Mouse (Mus musculus): ENCODE results near the gene Ksr2. TPM values are rescaled to one million over a fixed set of nuclear protein-coding genes. Genes with fewer than 3 reads are reported as not detected.

Gene Ksr2
- polyA plus RNA-seq, 1 experiment from 2014 or later = 2.6 TPM

DNA sequence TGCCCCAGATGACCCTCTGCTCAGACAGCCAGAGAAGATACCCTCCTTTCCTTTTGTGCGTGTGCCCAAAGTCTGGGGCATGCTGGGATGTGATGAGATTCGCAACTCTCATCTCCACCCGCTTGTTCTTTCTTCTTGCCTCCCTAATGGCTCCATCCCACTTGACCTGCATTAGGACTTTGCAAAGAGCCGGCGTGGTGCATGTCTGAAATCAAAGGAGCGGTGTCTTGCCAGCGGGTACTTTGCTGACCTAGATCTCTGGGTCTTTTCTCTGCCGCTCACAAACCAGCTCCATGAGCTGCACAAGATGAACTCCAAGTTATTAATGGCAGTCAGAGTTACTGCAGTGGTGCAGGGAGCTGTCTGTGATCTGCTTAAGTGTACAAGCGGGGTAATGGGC, 290.6 kb downstream of the Ksr2 start:
- H3K27me3 ChIP-seq = no peaks in the 10 kb centered on the region
- peaks cover 8% of the 10 kb centered on the region; the same call in 1 of the 2 replicates for H3K4me1 ChIP-seq
- no peak overlapping the region for H3K4me3 ChIP-seq
- H3K4me2 ChIP-seq (replicated peaks) = no peak overlapping the region
- WGBS = 88% methylated on average over 9 of the region's 9 CpGs
- H3K36me3 ChIP-seq = peaks cover 4% of the 10 kb centered on the region; the same call in 1 of the 2 replicates
- H3K27ac ChIP-seq (replicated peaks) = no peak overlapping the region
- no peaks in the 10 kb centered on the region for H3K9me3 ChIP-seq
- H3K9ac ChIP-seq (replicated peaks) = no peak overlapping the region
- no peak for ATAC-seq (ENCODE audit: low FRiP score, low read depth)

GRCm38 (mm10) chr5:117706633-117707032, 292.8 kb downstream of the Ksr2 start:
- no peak for ATAC-seq (ENCODE audit: low FRiP score, low read depth)

DNA sequence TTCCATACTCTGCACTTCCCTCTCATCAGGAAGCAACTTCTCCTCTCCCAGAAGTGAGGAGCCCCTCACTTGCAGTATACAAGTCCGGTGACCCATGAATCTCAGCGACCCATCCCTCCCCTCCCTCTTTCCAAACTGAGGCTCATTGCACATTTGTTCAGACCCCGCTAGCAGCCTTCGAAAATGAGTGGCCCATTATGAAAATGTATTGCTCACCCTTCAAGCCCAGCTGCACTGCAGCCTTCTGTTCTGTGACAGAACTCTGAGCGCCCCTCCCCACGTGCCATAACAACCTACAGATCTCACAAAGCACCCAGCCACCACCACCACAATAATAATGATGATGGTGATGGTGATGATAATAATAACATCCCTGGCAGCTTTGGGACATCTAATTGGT, 295.5 kb downstream of the Ksr2 start:
- no peak overlapping the region for H3K9ac ChIP-seq (replicated peaks)
- no peak overlapping the region for H3K27ac ChIP-seq (replicated peaks)
- peaks cover 12% of the 10 kb centered on the region; the same call in 1 of the 2 replicates for H3K4me1 ChIP-seq
- H3K9me3 ChIP-seq = no peaks in the 10 kb centered on the region
- no peak overlapping the region for H3K4me2 ChIP-seq (replicated peaks)
- H3K36me3 ChIP-seq = peaks cover 4% of the 10 kb centered on the region; the same call in 1 of the 2 replicates
- H3K27me3 ChIP-seq = no peaks in the 10 kb centered on the region
- H3K4me3 ChIP-seq = no peak overlapping the region
- WGBS = 69% methylated on average over 6 of the region's 6 CpGs
- no peak for ATAC-seq (ENCODE audit: low FRiP score, low read depth)

More at GRCm38 (mm10) chr5:117706633-117707032, 292.8 kb downstream of the Ksr2 start:
- no peak overlapping the region for H3K4me2 ChIP-seq (replicated peaks)
- peaks cover 12% of the 10 kb centered on the region; the same call in 1 of the 2 replicates for H3K4me1 ChIP-seq
- H3K9ac ChIP-seq (replicated peaks) = no peak overlapping the region
- 38% methylated on average over 11 of the region's 11 CpGs for WGBS
- H3K27ac ChIP-seq (replicated peaks) = no peak overlapping the region
- H3K4me3 ChIP-seq = no peak overlapping the region
- H3K9me3 ChIP-seq = no peaks in the 10 kb centered on the region
- H3K27me3 ChIP-seq = no peaks in the 10 kb centered on the region
- H3K36me3 ChIP-seq = peaks cover 4% of the 10 kb centered on the region; the same call in 1 of the 2 replicates

DNA sequence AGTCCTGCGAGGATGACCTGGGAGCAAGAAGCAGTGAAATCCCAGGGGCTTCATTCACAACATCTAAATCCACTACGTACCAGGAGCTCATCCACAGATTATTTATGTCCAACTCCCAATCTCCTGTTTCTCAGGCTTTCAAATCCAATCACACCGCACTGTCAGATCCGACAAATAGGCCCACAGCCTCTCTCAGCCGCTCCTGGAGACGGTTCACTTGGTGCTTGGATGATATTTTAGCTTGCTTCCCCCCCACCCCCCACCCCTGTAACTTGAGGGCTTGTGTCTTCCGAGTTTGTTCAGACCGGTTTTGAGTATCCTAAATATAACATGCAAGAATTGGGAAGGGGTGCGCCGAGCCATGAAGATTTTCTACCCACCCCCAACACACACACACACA, 297.8 kb downstream of the Ksr2 start:
- peaks cover 9% of the 10 kb centered on the region; the same call in 1 of the 2 replicates for H3K4me1 ChIP-seq
- WGBS = 86% methylated on average over 10 of the region's 10 CpGs
- ATAC-seq (ENCODE audit: low FRiP score, low read depth) = no peak
- H3K9ac ChIP-seq (replicated peaks) = no peak overlapping the region
- no peak overlapping the region for H3K27ac ChIP-seq (replicated peaks)
- H3K4me3 ChIP-seq = no peak overlapping the region
- H3K36me3 ChIP-seq = peaks cover 4% of the 10 kb centered on the region; the same call in 1 of the 2 replicates
- H3K27me3 ChIP-seq = no peaks in the 10 kb centered on the region
- H3K9me3 ChIP-seq = no peaks in the 10 kb centered on the region
- H3K4me2 ChIP-seq (replicated peaks) = no peak overlapping the region

- ATAC-seq (ENCODE audit: low FRiP score, low read depth) = no peak
- Histone ChIP-seq H3K4me3 (no peak overlapping the region), H3K27me3 (no peaks in the 10 kb centered on the region), H3K4me1 (peaks cover 6% of the 10 kb centered on the region), H3K36me3 (peaks cover 4% of the 10 kb centered on the region; the same call in 1 of the 2 replicates), H3K9me3 (no peaks in the 10 kb centered on the region), H3K4me2 (replicated peaks) (no peak overlapping the region), H3K27ac (replicated peaks) (no peak overlapping the region), H3K9ac (replicated peaks) (no peak overlapping the region)
- WGBS = 87% methylated on average over 12 of the region's 12 CpGs
Measured at GRCm38 (mm10) chr5:117712207-117712606, 298.4 kb downstream of the Ksr2 start.

DNA sequence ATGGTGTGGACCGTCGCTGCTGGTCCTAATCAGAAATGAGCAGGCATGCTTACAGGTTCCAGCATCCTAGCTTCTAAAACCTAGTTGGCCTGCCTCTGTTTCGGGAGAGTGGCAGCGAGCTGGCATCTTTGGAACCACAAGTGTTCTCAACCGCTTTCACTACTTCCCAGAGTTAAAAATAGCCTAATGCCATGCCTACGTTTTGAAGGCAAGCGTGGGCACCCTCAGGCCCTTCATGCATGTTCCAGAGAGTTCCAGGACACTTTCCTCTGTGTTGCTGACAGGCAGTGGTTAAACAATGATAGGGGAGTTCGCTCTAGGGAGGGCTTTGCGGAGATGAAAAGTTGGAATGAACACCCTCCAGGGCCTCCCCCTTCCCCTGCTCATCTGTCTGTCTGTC, 303.3 kb downstream of the Ksr2 start:
- no peak overlapping the region for H3K9ac ChIP-seq (replicated peaks)
- no peak overlapping the region for H3K4me2 ChIP-seq (replicated peaks)
- no peak for ATAC-seq (ENCODE audit: low FRiP score, low read depth)
- H3K27me3 ChIP-seq = no peaks in the 10 kb centered on the region
- H3K9me3 ChIP-seq = no peaks in the 10 kb centered on the region
- H3K36me3 ChIP-seq = no peaks in the 10 kb centered on the region
- H3K27ac ChIP-seq (replicated peaks) = no peak overlapping the region
- H3K4me3 ChIP-seq = no peak overlapping the region
- H3K4me1 ChIP-seq = peaks cover 3% of the 10 kb centered on the region; the same call in 1 of the 2 replicates
- WGBS = 93% methylated on average over 9 of the region's 9 CpGs

GRCm38 (mm10) chr5:117723316-117723715, 309.5 kb downstream of the Ksr2 start:
- no peak overlapping the region for H3K4me2 ChIP-seq (replicated peaks)
- H3K9ac ChIP-seq (replicated peaks) = no peak overlapping the region
- no peak for ATAC-seq (ENCODE audit: low FRiP score, low read depth)
- no peak overlapping the region for H3K4me3 ChIP-seq
- H3K27me3 ChIP-seq = no peaks in the 10 kb centered on the region
- H3K36me3 ChIP-seq = no peaks in the 10 kb centered on the region
- no peak overlapping the region for H3K27ac ChIP-seq (replicated peaks)
- no peaks in the 10 kb centered on the region for H3K4me1 ChIP-seq
- 95% methylated on average over 4 of the region's 4 CpGs for WGBS
- H3K9me3 ChIP-seq = no peaks in the 10 kb centered on the region

DNA sequence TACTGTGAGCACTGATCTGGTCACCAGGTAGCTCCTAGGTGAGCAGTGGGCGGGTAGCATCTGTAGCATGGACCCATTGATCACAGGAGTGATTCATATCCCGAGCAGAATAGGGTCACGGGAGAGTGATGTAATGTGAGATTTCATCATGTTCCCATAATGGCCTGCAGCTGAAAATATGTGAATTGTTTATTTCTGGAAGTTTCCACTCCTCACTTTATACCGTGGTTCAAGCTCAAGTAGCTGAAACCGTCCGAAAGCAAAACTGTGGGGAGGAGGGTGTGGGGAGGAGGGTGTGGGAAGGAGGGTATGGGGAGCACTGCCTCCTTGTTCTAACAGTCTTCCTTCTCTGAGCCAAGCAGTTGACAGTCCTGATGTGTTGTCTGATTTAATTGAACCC, 312.7 kb downstream of the Ksr2 start:
- Histone ChIP-seq H3K36me3 (no peaks in the 10 kb centered on the region), H3K4me2 (replicated peaks) (no peak overlapping the region), H3K4me3 (no peak overlapping the region), H3K27ac (replicated peaks) (no peak overlapping the region; the same call in 1 of the 2 replicates), H3K4me1 (no peaks in the 10 kb centered on the region), H3K9me3 (no peaks in the 10 kb centered on the region), H3K27me3 (no peaks in the 10 kb centered on the region), H3K9ac (replicated peaks) (no peak overlapping the region)
- 83% methylated on average over 6 of the region's 6 CpGs for WGBS
- ATAC-seq (ENCODE audit: low FRiP score, low read depth) = no peak

- Histone ChIP-seq H3K4me3 (no peak overlapping the region), H3K36me3 (no peaks in the 10 kb centered on the region), H3K9me3 (no peaks in the 10 kb centered on the region), H3K9ac (replicated peaks) (no peak overlapping the region), H3K27me3 (no peaks in the 10 kb centered on the region), H3K4me2 (replicated peaks) (no peak overlapping the region), H3K27ac (replicated peaks) (peak overlapping the region; percentile 39; the same call in 1 of the 2 replicates), H3K4me1 (no peaks in the 10 kb centered on the region)
- ATAC-seq (ENCODE audit: low FRiP score, low read depth) = no peak
- WGBS = 53% methylated on average over 7 of the region's 7 CpGs
Measured at GRCm38 (mm10) chr5:117727138-117727537, 313.3 kb downstream of the Ksr2 start.

DNA sequence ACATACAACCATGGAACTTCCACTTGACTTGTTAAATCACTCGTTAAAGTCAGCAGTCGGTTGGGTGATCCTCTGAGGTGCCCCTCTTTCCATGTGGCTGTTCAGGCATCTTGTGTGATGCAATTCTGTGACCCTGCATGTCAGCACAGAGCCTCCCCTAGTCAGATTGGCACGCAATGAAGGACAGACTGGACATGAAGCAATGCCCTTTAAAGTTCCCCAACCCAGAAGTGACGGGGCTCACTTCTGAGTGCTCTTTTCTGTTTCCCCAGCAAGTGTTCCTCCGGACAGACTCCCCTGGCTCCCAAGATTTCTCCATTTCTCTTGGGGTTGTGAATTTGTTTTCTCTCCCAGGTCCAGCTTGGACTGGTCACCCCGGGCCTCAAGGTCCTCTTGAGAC, 317.5 kb downstream of the Ksr2 start:
- H3K27ac ChIP-seq (replicated peaks) = no peak overlapping the region
- WGBS = 54% methylated on average over 6 of the region's 6 CpGs

GRCm38 (mm10) chr5:117744654-117745178, 330.9 kb downstream of the Ksr2 start:
- WGBS = 83% methylated on average over 11 of the region's 11 CpGs
- H3K4me2 ChIP-seq (replicated peaks) = no peak overlapping the region
- no peaks in the 10 kb centered on the region for H3K9me3 ChIP-seq
- no peak overlapping the region for H3K9ac ChIP-seq (replicated peaks)
- ATAC-seq (ENCODE audit: low FRiP score, low read depth) = no peak
- H3K27me3 ChIP-seq = no peaks in the 10 kb centered on the region
- no peak overlapping the region for H3K27ac ChIP-seq (replicated peaks)
- no peaks in the 10 kb centered on the region for H3K36me3 ChIP-seq
- no peak overlapping the region for H3K4me3 ChIP-seq
- peaks cover 22% of the 10 kb centered on the region for H3K4me1 ChIP-seq

More for the DNA sequence above, 317.5 kb downstream of the Ksr2 start:
- Histone ChIP-seq H3K36me3 (no peaks in the 10 kb centered on the region), H3K4me3 (no peak overlapping the region), H3K4me1 (no peaks in the 10 kb centered on the region), H3K27me3 (no peaks in the 10 kb centered on the region), H3K4me2 (replicated peaks) (no peak overlapping the region), H3K9ac (replicated peaks) (no peak overlapping the region), H3K9me3 (no peaks in the 10 kb centered on the region)
- ATAC-seq (ENCODE audit: low FRiP score, low read depth) = no peak

GRCm38 (mm10) chr5:117749353-117749752, 335.6 kb downstream of the Ksr2 start:
- Histone ChIP-seq H3K36me3 (no peaks in the 10 kb centered on the region), H3K4me2 (replicated peaks) (no peak overlapping the region), H3K9me3 (no peaks in the 10 kb centered on the region), H3K27ac (replicated peaks) (no peak overlapping the region), H3K27me3 (no peaks in the 10 kb centered on the region), H3K4me3 (no peak overlapping the region), H3K9ac (replicated peaks) (no peak overlapping the region), H3K4me1 (peaks cover 21% of the 10 kb centered on the region)
- WGBS = 24% methylated on average over 5 of the region's 5 CpGs
- no peak for ATAC-seq (ENCODE audit: low FRiP score, low read depth)

All from midbrain, embryonic 12.5 days (tissue).